Mouse (Mus musculus): ENCODE data around the gene Olfr698. TPM values are rescaled to one million over a fixed set of nuclear protein-coding genes. Genes with fewer than 3 reads are reported as not detected.

Olfr698 gene
- polyA plus RNA-seq, 1 experiment from 2014 or later = not detected

Other genes with a start within 250 kb of the Olfr698 start
- not detected in 2 replicates for gene Olfr693, start 74.8 kb downstream of the Olfr698 start, polyA plus RNA-seq (2016; fragmentation: Nextera tagmentation; extraction: Ambion mirVana)
- not detected in 2 replicates for gene Olfr694, start 63.6 kb downstream of the Olfr698 start, polyA plus RNA-seq (2016; fragmentation: Nextera tagmentation; extraction: Ambion mirVana)
- not detected in 2 replicates for gene Olfr695, start 39.0 kb downstream of the Olfr698 start, polyA plus RNA-seq (2016; fragmentation: Nextera tagmentation; extraction: Ambion mirVana)
- not detected in 2 replicates for gene Olfr697, start 13.0 kb downstream of the Olfr698 start, polyA plus RNA-seq (2016; fragmentation: Nextera tagmentation; extraction: Ambion mirVana)
- gene Olfr699, start 37.8 kb upstream of the Olfr698 start, polyA plus RNA-seq (2016; fragmentation: Nextera tagmentation; extraction: Ambion mirVana) = not detected in 2 replicates
- not detected in 2 replicates for gene Olfr700, start 53.4 kb upstream of the Olfr698 start, polyA plus RNA-seq (2016; fragmentation: Nextera tagmentation; extraction: Ambion mirVana)
- not detected in 2 replicates for gene Olfr701, start 58.7 kb upstream of the Olfr698 start, polyA plus RNA-seq (2016; fragmentation: Nextera tagmentation; extraction: Ambion mirVana)
- gene Olfr702, start 78.5 kb upstream of the Olfr698 start, polyA plus RNA-seq (2016; fragmentation: Nextera tagmentation; extraction: Ambion mirVana) = not detected in 2 replicates
- not detected in 2 replicates for gene Olfr703, start 88.0 kb upstream of the Olfr698 start, polyA plus RNA-seq (2016; fragmentation: Nextera tagmentation; extraction: Ambion mirVana)
- not detected in 2 replicates for gene Olfr704, start 107.8 kb upstream of the Olfr698 start, polyA plus RNA-seq (2016; fragmentation: Nextera tagmentation; extraction: Ambion mirVana)
- not detected in 2 replicates for gene Olfr705, start 121.5 kb upstream of the Olfr698 start, polyA plus RNA-seq (2016; fragmentation: Nextera tagmentation; extraction: Ambion mirVana)
- not detected in 2 replicates for gene Olfr706, start 132.8 kb upstream of the Olfr698 start, polyA plus RNA-seq (2016; fragmentation: Nextera tagmentation; extraction: Ambion mirVana)
- not detected in 2 replicates for gene Olfr707, start 145.8 kb upstream of the Olfr698 start, polyA plus RNA-seq (2016; fragmentation: Nextera tagmentation; extraction: Ambion mirVana)
- not detected in 2 replicates for gene Olfr1532-ps1, start 152.6 kb upstream of the Olfr698 start, polyA plus RNA-seq (2016; fragmentation: Nextera tagmentation; extraction: Ambion mirVana)
- not detected in 2 replicates for gene Olfr709-ps1, start 176.8 kb upstream of the Olfr698 start, polyA plus RNA-seq (2016; fragmentation: Nextera tagmentation; extraction: Ambion mirVana)
- not detected in 2 replicates for gene Olfr710, start 192.9 kb upstream of the Olfr698 start, polyA plus RNA-seq (2016; fragmentation: Nextera tagmentation; extraction: Ambion mirVana)
- not detected in 2 replicates for gene Olfr6, start 208.5 kb upstream of the Olfr698 start, polyA plus RNA-seq (2016; fragmentation: Nextera tagmentation; extraction: Ambion mirVana)
- not detected in 2 replicates for gene Olfr711, start 220.1 kb upstream of the Olfr698 start, polyA plus RNA-seq (2016; fragmentation: Nextera tagmentation; extraction: Ambion mirVana)